Mouse (Mus musculus): Measurements from ENCODE around the gene Kmt2d.

DNA sequence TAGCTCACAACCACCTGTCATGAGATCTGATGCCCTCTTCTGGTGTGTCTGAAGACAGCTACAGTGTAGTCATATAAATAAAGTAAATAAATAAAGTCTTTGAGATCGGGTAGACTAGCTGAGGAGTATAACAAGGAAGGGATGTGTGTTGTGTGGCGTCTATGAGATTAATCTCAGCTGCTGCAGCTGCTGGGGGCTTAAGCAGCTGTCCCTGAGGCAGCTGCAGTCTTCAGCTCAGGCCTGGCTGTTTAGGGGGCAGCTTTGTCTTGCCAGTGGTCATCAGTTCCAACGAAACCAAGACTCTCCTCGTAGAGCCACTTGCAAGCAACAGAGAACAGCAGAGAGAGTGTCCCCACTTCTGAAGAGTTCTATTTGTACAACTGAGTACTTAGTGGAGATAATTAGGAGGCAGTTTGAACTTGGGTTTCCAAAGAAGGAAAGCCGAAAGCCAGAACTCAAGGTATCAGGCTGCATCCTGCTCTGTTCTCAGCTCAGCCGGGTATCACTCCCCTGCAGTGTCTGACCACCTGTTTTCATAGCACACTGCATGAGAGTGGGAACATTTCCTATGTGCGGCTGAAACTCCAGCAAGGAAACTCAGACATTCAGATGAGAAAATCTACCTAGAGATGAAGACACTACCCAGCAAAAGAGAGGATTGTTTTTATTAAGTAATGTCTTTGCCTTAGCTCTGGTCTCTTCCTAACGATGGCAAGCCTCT lies 15.8 kb upstream of the Kmt2d start:
- no peak for TF ChIP-seq CTCF (IDR thresholded peaks at IDR 0.05; ENCODE audit: low read depth)
- TF ChIP-seq EP300 (IDR thresholded peaks at IDR 0.05; ENCODE audit: low read depth), result no peak
